Mouse (Mus musculus): ENCODE results near the gene H2-Aa.

Gene H2-Aa

GRCm38 (mm10) chr17:34256501-34256900 lies 31.1 kb downstream of the H2-Aa start:
- no peaks in the 10 kb centered on the region for H3K36me3 ChIP-seq (ENCODE audit: insufficient read depth, low read length)
- peaks cover 28% of the 10 kb centered on the region for H3K27me3 ChIP-seq (ENCODE audit: insufficient read depth, low read length)
- no peak overlapping the region for H3K4me3 ChIP-seq (replicated peaks; ENCODE audit: low read length)
- no peaks in the 10 kb centered on the region for H3K4me1 ChIP-seq (replicated peaks; ENCODE audit: low read depth, low read length)
- TF ChIP-seq NANOG (IDR thresholded peaks at IDR 0.05; ENCODE audit: borderline replicate concordance, low read length) (no peak), POU5F1 (IDR thresholded peaks at IDR 0.05; ENCODE audit: borderline replicate concordance, low read length) (no peak)
- no peaks in the 10 kb centered on the region for H3K9me3 ChIP-seq (ENCODE audit: low read length)

GRCm38 (mm10) chr17:34251666-34252065 lies 36.0 kb downstream of the H2-Aa start:
- H3K27me3 ChIP-seq (ENCODE audit: insufficient read depth, low read length) = peaks cover 2% of the 10 kb centered on the region; the same call in 1 of the 2 replicates
- no peaks in the 10 kb centered on the region for H3K4me1 ChIP-seq (replicated peaks; ENCODE audit: low read depth, low read length)
- no peaks in the 10 kb centered on the region for H3K9me3 ChIP-seq (ENCODE audit: low read length)
- no peaks in the 10 kb centered on the region for H3K36me3 ChIP-seq (ENCODE audit: insufficient read depth, low read length)
- TF ChIP-seq POU5F1 (IDR thresholded peaks at IDR 0.05; ENCODE audit: borderline replicate concordance, low read length) (no peak), CTCF (conservative IDR thresholded peaks at IDR 0.05; ENCODE audit: low read length) (no peak), NANOG (IDR thresholded peaks at IDR 0.05; ENCODE audit: borderline replicate concordance, low read length) (no peak)
- no peak overlapping the region for H3K4me3 ChIP-seq (replicated peaks; ENCODE audit: low read length)

DNA sequence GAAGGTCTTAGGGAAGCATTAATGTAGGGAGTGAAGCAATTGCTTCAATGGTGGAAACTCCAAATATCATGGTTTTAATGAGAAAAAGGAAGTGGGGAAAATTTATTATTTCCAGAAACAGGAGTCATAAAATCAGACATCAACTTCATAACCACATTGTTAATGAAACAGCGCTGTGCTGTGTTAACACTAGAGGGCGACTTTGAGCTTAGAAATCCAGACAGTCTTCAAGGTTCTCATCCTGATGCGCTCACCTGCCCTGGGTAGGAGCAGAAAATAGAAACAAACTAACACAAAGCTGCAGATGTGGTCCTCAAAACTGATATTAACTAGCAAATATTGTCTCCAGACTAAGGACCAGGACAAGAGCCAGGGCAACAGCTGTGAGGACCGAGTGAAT lies 37.7 kb downstream of the H2-Aa start:
- Histone ChIP-seq H3K36me3 (ENCODE audit: insufficient read depth, low read length) (no peaks in the 10 kb centered on the region), H3K27me3 (ENCODE audit: insufficient read depth, low read length) (0 out of 2 replicates have a peak, but pooled peaks cover 2% of the 10 kb centered on the region), H3K9me3 (ENCODE audit: low read length) (no peaks in the 10 kb centered on the region), H3K4me3 (replicated peaks; ENCODE audit: low read length) (no peak overlapping the region), H3K4me1 (replicated peaks; ENCODE audit: low read depth, low read length) (no peaks in the 10 kb centered on the region)
- peak; percentile 86 for TF ChIP-seq CTCF (conservative IDR thresholded peaks at IDR 0.05; ENCODE audit: low read length)
- TF ChIP-seq NANOG (IDR thresholded peaks at IDR 0.05; ENCODE audit: borderline replicate concordance, low read length) = no peak

DNA sequence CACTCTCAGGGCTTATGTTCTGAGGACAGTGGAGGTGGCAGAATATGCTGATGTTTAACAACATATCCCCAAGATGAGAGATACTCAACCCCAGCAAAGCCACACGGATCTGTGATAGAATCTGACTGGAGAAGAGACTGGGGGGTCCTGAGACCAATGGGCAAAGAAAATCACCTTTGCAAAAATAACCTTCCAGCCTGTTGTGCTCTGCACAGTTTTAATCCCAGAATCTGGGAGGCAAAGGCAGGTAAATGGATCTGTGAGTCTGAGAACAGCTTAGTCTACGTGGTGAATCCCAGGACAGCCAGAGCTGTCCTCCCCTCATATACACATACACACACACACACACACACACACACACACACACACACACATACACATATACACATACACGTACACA lies 38.3 kb downstream of the H2-Aa start:
- H3K27me3 ChIP-seq (ENCODE audit: insufficient read depth, low read length) = 0 out of 2 replicates have a peak, but pooled peaks cover 2% of the 10 kb centered on the region
- TF ChIP-seq POU5F1 (IDR thresholded peaks at IDR 0.05; ENCODE audit: borderline replicate concordance, low read length) (no peak), CTCF (conservative IDR thresholded peaks at IDR 0.05; ENCODE audit: low read length) (no peak), NANOG (IDR thresholded peaks at IDR 0.05; ENCODE audit: borderline replicate concordance, low read length) (no peak)
- H3K36me3 ChIP-seq (ENCODE audit: insufficient read depth, low read length) = no peaks in the 10 kb centered on the region
- no peaks in the 10 kb centered on the region for H3K9me3 ChIP-seq (ENCODE audit: low read length)
- H3K4me3 ChIP-seq (replicated peaks; ENCODE audit: low read length) = no peak overlapping the region
- H3K4me1 ChIP-seq (replicated peaks; ENCODE audit: low read depth, low read length) = no peaks in the 10 kb centered on the region

GRCm38 (mm10) chr17:34248764-34249163 lies 38.9 kb downstream of the H2-Aa start:
- Histone ChIP-seq H3K36me3 (ENCODE audit: insufficient read depth, low read length) (no peaks in the 10 kb centered on the region), H3K4me3 (replicated peaks; ENCODE audit: low read length) (no peak overlapping the region), H3K27me3 (ENCODE audit: insufficient read depth, low read length) (0 out of 2 replicates have a peak, but pooled peaks cover 2% of the 10 kb centered on the region), H3K9me3 (ENCODE audit: low read length) (no peaks in the 10 kb centered on the region), H3K4me1 (replicated peaks; ENCODE audit: low read depth, low read length) (no peaks in the 10 kb centered on the region)
- TF ChIP-seq NANOG (IDR thresholded peaks at IDR 0.05; ENCODE audit: borderline replicate concordance, low read length) (no peak), CTCF (conservative IDR thresholded peaks at IDR 0.05; ENCODE audit: low read length) (no peak), POU5F1 (IDR thresholded peaks at IDR 0.05; ENCODE audit: borderline replicate concordance, low read length) (no peak)

DNA sequence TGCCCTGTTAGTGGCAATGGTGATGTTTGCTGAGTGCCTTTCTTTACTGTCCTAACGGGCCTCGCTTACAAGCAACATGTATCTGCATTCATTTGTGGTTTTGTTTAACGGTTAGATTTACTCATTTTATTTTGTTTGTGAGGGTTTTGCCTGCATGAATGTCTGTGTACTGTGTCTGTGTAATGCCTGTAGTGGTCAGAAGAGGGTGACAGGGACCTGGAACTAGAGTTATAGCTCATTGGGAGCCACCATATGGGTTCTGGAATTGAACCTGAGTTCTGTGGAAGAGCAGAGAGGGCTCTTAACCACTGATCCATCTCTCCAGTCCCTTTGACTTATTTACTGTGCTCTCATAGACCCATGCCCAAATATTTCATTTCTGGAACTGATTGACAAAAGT lies 40.6 kb downstream of the H2-Aa start:
- H3K4me3 ChIP-seq (replicated peaks; ENCODE audit: low read length) = no peak overlapping the region
- H3K27me3 ChIP-seq (ENCODE audit: insufficient read depth, low read length) = 0 out of 2 replicates have a peak, but pooled peaks cover 2% of the 10 kb centered on the region
- no peaks in the 10 kb centered on the region for H3K4me1 ChIP-seq (replicated peaks; ENCODE audit: low read depth, low read length)
- H3K36me3 ChIP-seq (ENCODE audit: insufficient read depth, low read length) = no peaks in the 10 kb centered on the region
- TF ChIP-seq NANOG (IDR thresholded peaks at IDR 0.05; ENCODE audit: borderline replicate concordance, low read length) = no peak
- no peak for TF ChIP-seq POU5F1 (IDR thresholded peaks at IDR 0.05; ENCODE audit: borderline replicate concordance, low read length)
- no peak for TF ChIP-seq CTCF (conservative IDR thresholded peaks at IDR 0.05; ENCODE audit: low read length)
- H3K9me3 ChIP-seq (ENCODE audit: low read length) = peaks cover 3% of the 10 kb centered on the region

DNA sequence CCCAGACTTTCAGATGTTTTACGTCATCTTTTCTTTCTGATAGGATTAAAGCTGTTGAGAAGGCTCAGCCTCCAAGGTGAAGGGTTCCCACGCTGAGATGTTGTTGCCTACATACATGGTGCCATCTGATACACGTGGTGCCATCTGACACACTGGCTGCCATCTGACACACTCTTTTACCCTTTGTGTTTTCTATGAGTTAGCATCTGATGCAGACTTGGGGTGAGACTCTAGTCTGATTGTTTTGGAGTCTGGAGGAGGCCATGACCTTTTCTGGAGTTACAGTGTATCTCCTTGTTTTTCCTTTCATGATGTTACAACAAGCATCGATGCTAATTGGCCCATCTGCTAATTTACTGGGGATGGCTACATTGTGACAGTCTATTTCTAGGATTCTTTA lies 43.0 kb downstream of the H2-Aa start:
- no peaks in the 10 kb centered on the region for H3K4me1 ChIP-seq (replicated peaks; ENCODE audit: low read depth, low read length)
- H3K9me3 ChIP-seq (ENCODE audit: low read length) = peaks cover 23% of the 10 kb centered on the region
- no peak overlapping the region for H3K4me3 ChIP-seq (replicated peaks; ENCODE audit: low read length)
- TF ChIP-seq POU5F1 (IDR thresholded peaks at IDR 0.05; ENCODE audit: borderline replicate concordance, low read length) = no peak
- TF ChIP-seq NANOG (IDR thresholded peaks at IDR 0.05; ENCODE audit: borderline replicate concordance, low read length) = no peak
- H3K27me3 ChIP-seq (ENCODE audit: insufficient read depth, low read length) = no peaks in the 10 kb centered on the region
- no peaks in the 10 kb centered on the region for H3K36me3 ChIP-seq (ENCODE audit: insufficient read depth, low read length)

- no peak for TF ChIP-seq CTCF (conservative IDR thresholded peaks at IDR 0.05; ENCODE audit: low read length)
- TF ChIP-seq NANOG (IDR thresholded peaks at IDR 0.05; ENCODE audit: borderline replicate concordance, low read length) = no peak
- no peak for TF ChIP-seq POU5F1 (IDR thresholded peaks at IDR 0.05; ENCODE audit: borderline replicate concordance, low read length)
- Histone ChIP-seq H3K4me1 (replicated peaks; ENCODE audit: low read depth, low read length) (no peaks in the 10 kb centered on the region), H3K9me3 (ENCODE audit: low read length) (peaks cover 59% of the 10 kb centered on the region), H3K4me3 (replicated peaks; ENCODE audit: low read length) (no peak overlapping the region), H3K36me3 (ENCODE audit: insufficient read depth, low read length) (no peaks in the 10 kb centered on the region), H3K27me3 (ENCODE audit: insufficient read depth, low read length) (no peaks in the 10 kb centered on the region)
These were observed 46.7 kb downstream of the H2-Aa start for GRCm38 (mm10) chr17:34240916-34241315.

DNA sequence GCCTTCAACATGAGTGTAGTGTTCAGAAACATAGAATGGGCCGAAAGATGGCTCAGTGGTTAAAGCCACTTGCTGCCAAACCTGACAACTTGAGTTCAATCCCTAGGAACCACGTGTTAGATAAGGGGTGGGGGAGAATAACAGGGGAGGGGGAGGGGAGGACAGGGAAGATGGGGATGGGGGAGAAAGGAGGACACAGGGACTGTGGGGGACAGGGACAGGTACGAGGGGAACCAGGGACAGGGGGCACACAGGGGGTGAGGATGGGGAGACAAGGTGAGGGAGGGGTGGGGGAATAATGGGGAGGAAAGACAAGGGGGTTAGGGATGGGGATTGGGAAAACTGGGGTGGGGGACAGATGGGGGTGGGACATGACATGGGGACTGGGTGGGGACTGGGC lies 47.3 kb downstream of the H2-Aa start:
- TF ChIP-seq NANOG (IDR thresholded peaks at IDR 0.05; ENCODE audit: borderline replicate concordance, low read length) = no peak
- TF ChIP-seq CTCF (conservative IDR thresholded peaks at IDR 0.05; ENCODE audit: low read length) = no peak
- no peaks in the 10 kb centered on the region for H3K36me3 ChIP-seq (ENCODE audit: insufficient read depth, low read length)

More for the DNA sequence above, 47.3 kb downstream of the H2-Aa start:
- Histone ChIP-seq H3K4me3 (replicated peaks; ENCODE audit: low read length) (no peak overlapping the region), H3K27me3 (ENCODE audit: insufficient read depth, low read length) (no peaks in the 10 kb centered on the region), H3K9me3 (ENCODE audit: low read length) (peaks cover 64% of the 10 kb centered on the region), H3K4me1 (replicated peaks; ENCODE audit: low read depth, low read length) (no peaks in the 10 kb centered on the region)
